Mouse (Mus musculus) forebrain, embryonic 14.5 days (tissue): ENCODE measurements around the gene AI413582. TPM values are rescaled to one million over a fixed set of nuclear protein-coding genes. Genes with fewer than 3 reads are reported as not detected.

ENCODE experiments used
- ATAC-seq: fragments of 200-750 bp; cut with Nextera tagmentation; 2 replicates; pipeline ENCODE4 v1.8.0; 2017; ENCODE audit warnings: mild to moderate bottlenecking, moderate library complexity
- DNase-seq: peaks from one replicate; pipeline ENCODE4 v3.0.0-alpha.2; 2015; ENCODE audit warnings: low spot score
- H3K27ac ChIP-seq: fragments of 300-500 bp; sonication (generic); 2 replicates; pipeline ENCODE4 v1.5.1; 2014; ENCODE audit warnings: low read depth, mild to moderate bottlenecking, control low read depth, low read length, moderate library complexity
- H3K27me3 ChIP-seq: fragments of 300-500 bp; sonication (generic); replicated peaks from 2 replicates; pipeline ENCODE4 v1.6.1; 2014; ENCODE audit warnings: low read length, control low read depth, mixed read lengths; ENCODE audit not compliant: control insufficient read depth, insufficient read depth
- H3K36me3 ChIP-seq: fragments of 300-500 bp; sonication (generic); 2 replicates; pipeline ENCODE4 v1.6.1; 2014; ENCODE audit warnings: low read length, control low read depth; ENCODE audit not compliant: control insufficient read depth, insufficient read depth
- H3K4me1 ChIP-seq: fragments of 300-500 bp; sonication (generic); 2 replicates; pipeline ENCODE4 v1.6.1; 2014; ENCODE audit warnings: antibody characterized with exemption, low read length, control low read depth; ENCODE audit not compliant: control insufficient read depth, insufficient read depth
- H3K4me2 ChIP-seq: fragments of 300-500 bp; sonication (generic); 2 replicates; pipeline ENCODE4 v1.6.1; 2014; ENCODE audit warnings: mild to moderate bottlenecking, control low read depth, low read length
- H3K4me3 ChIP-seq: fragments of 300-500 bp; sonication (generic); 2 replicates; pipeline ENCODE4 v1.5.1; 2014; ENCODE audit warnings: low read depth, low read length, control low read depth
- H3K9ac ChIP-seq: fragments of 300-500 bp; sonication (generic); 2 replicates; pipeline ENCODE4 v1.6.1; 2014; ENCODE audit warnings: mild to moderate bottlenecking, low read length, control low read depth, moderate library complexity
- H3K9me3 ChIP-seq: fragments of 300-500 bp; sonication (generic); replicated peaks from 2 replicates; pipeline ENCODE4 v1.6.1; 2016; ENCODE audit warnings: low read length, control low read depth, mixed read lengths; ENCODE audit not compliant: control insufficient read depth
- WGBS: fragments of 180-500 bp; shearing (Covaris S2); extraction: QIAGEN DNeasy Blood & Tissue Kit; methylation state at CpG from one replicate; pipeline ENCODE4 v1.1.7; 2014; 5-methylcytosine and 5-hydroxymethylcytosine counted together
- polyA plus RNA-seq: library from polyadenylated mRNA; unstranded; fragments of >200 nt; fragmentation: Nextera tagmentation; extraction: Ambion mirVana; gene quantifications from 2 replicates; pipeline ENCODE4 v1.2.1, GENCODE M21; 2014

AI413582 gene
- polyA plus RNA-seq, 1 experiment from 2014 or later = 46.2 TPM

- ATAC-seq (no peak), DNase-seq (no peak)
- WGBS = 90% methylated on average over 10 of the region's 10 CpGs
- no peak overlapping the region for H3K4me3 ChIP-seq
- H3K9ac ChIP-seq = no peak overlapping the region
- H3K9me3 ChIP-seq = no peaks in the 10 kb centered on the region
- H3K4me1 ChIP-seq = no peaks in the 10 kb centered on the region
- no peak overlapping the region for H3K27ac ChIP-seq
- H3K36me3 ChIP-seq = peaks cover 40% of the 10 kb centered on the region
- no peaks in the 10 kb centered on the region for H3K27me3 ChIP-seq
- H3K4me2 ChIP-seq = no peak overlapping the region
These were observed 8.3 kb upstream of the AI413582 start for GRCm38 (mm10) chr17:27573772-27574320.

GRCm38 (mm10) chr17:27571315-27571714 lies 5.8 kb upstream of the AI413582 start:
- no peak overlapping the region for H3K4me2 ChIP-seq
- H3K4me1 ChIP-seq = no peaks in the 10 kb centered on the region
- H3K27ac ChIP-seq = no peak overlapping the region
- no peak overlapping the region for H3K9ac ChIP-seq
- ATAC-seq (no peak), DNase-seq (no peak)
- no peaks in the 10 kb centered on the region for H3K9me3 ChIP-seq
- 81% methylated on average over 8 of the region's 8 CpGs for WGBS
- H3K36me3 ChIP-seq = peaks cover 22% of the 10 kb centered on the region
- H3K27me3 ChIP-seq = no peaks in the 10 kb centered on the region
- H3K4me3 ChIP-seq = no peak overlapping the region

- WGBS = 94% methylated on average over 5 of the region's 5 CpGs
- Histone ChIP-seq H3K4me3 (no peak overlapping the region), H3K9me3 (no peaks in the 10 kb centered on the region), H3K36me3 (0 out of 2 replicates have a peak, but pooled peaks cover 9% of the 10 kb centered on the region), H3K4me2 (no peak overlapping the region), H3K27me3 (no peaks in the 10 kb centered on the region), H3K4me1 (peaks cover 5% of the 10 kb centered on the region; the same call in 1 of the 2 replicates), H3K9ac (no peak overlapping the region), H3K27ac (no peak overlapping the region)
- ATAC-seq (no peak), DNase-seq (no peak)
These were observed 2.7 kb upstream of the AI413582 start for GRCm38 (mm10) chr17:27568228-27568627.

- 2% methylated on average over 13 of the region's 13 CpGs for WGBS
- H3K27me3 ChIP-seq = no peaks in the 10 kb centered on the region
- H3K9ac ChIP-seq = peak overlapping the region; percentile 68
- peak overlapping the region; percentile 92 for H3K4me2 ChIP-seq
- H3K4me3 ChIP-seq = peak overlapping the region; percentile 56
- H3K36me3 ChIP-seq = peaks cover 14% of the 10 kb centered on the region; the same call in 1 of the 2 replicates
- H3K4me1 ChIP-seq = peaks cover 5% of the 10 kb centered on the region; the same call in 1 of the 2 replicates
- ATAC-seq = no peak
- H3K9me3 ChIP-seq = no peaks in the 10 kb centered on the region
- DNase-seq = no peak
- H3K27ac ChIP-seq = no peak overlapping the region
These were observed 349 bp upstream of the AI413582 start for GRCm38 (mm10) chr17:27565942-27566267.

GRCm38 (mm10) chr17:27564391-27565162 lies 979 bp downstream of the AI413582 start:
- H3K4me1 ChIP-seq = peaks cover 5% of the 10 kb centered on the region; the same call in 1 of the 2 replicates
- peaks cover 18% of the 10 kb centered on the region; the same call in 1 of the 2 replicates for H3K36me3 ChIP-seq
- ATAC-seq = no peak
- 0 out of 2 replicates have a peak overlapping the region, but pooled peaks have one; percentile 44 for H3K27ac ChIP-seq
- WGBS = 11% methylated on average over 20 of the region's 20 CpGs
- DNase-seq = no peak
- H3K4me3 ChIP-seq = peak overlapping the region; percentile 56
- no peaks in the 10 kb centered on the region for H3K27me3 ChIP-seq
- peak overlapping the region; percentile 75 for H3K9ac ChIP-seq
- no peaks in the 10 kb centered on the region for H3K9me3 ChIP-seq
- H3K4me2 ChIP-seq = peak overlapping the region; percentile 92

GRCm38 (mm10) chr17:27563771-27564244 lies 1.7 kb downstream of the AI413582 start:
- ATAC-seq (no peak), DNase-seq (no peak)
- 53% methylated on average over 7 of the region's 7 CpGs for WGBS
- Histone ChIP-seq H3K9me3 (no peaks in the 10 kb centered on the region), H3K36me3 (peaks cover 18% of the 10 kb centered on the region; the same call in 1 of the 2 replicates), H3K27ac (no peak overlapping the region), H3K4me1 (peaks cover 7% of the 10 kb centered on the region), H3K4me3 (no peak overlapping the region), H3K4me2 (no peak overlapping the region), H3K27me3 (no peaks in the 10 kb centered on the region), H3K9ac (no peak overlapping the region)

- ATAC-seq = no peak
- H3K9ac ChIP-seq = no peak overlapping the region
- H3K27me3 ChIP-seq = no peaks in the 10 kb centered on the region
- no peaks in the 10 kb centered on the region for H3K9me3 ChIP-seq
- no peak overlapping the region for H3K4me3 ChIP-seq
- no peak for DNase-seq
- peaks cover 20% of the 10 kb centered on the region for H3K4me1 ChIP-seq
- H3K27ac ChIP-seq = no peak overlapping the region
- peaks cover 18% of the 10 kb centered on the region; the same call in 1 of the 2 replicates for H3K36me3 ChIP-seq
- 72% methylated on average over 9 of the region's 11 CpGs for WGBS
- H3K4me2 ChIP-seq = no peak overlapping the region
These were observed 3.6 kb downstream of the AI413582 start for GRCm38 (mm10) chr17:27561809-27562526.

- Histone ChIP-seq H3K27me3 (no peaks in the 10 kb centered on the region), H3K9me3 (no peaks in the 10 kb centered on the region), H3K36me3 (peaks cover 18% of the 10 kb centered on the region; the same call in 1 of the 2 replicates), H3K27ac (no peak overlapping the region), H3K4me3 (no peak overlapping the region), H3K9ac (no peak overlapping the region), H3K4me2 (no peak overlapping the region), H3K4me1 (peaks cover 20% of the 10 kb centered on the region)
- WGBS = 88% methylated on average over 13 of the region's 13 CpGs
- ATAC-seq (no peak), DNase-seq (no peak)
These were observed 4.6 kb downstream of the AI413582 start for GRCm38 (mm10) chr17:27560926-27561480.
